9 mouse cellular contexts compared by ENCODE assay signal in the genomic region with DNA sequence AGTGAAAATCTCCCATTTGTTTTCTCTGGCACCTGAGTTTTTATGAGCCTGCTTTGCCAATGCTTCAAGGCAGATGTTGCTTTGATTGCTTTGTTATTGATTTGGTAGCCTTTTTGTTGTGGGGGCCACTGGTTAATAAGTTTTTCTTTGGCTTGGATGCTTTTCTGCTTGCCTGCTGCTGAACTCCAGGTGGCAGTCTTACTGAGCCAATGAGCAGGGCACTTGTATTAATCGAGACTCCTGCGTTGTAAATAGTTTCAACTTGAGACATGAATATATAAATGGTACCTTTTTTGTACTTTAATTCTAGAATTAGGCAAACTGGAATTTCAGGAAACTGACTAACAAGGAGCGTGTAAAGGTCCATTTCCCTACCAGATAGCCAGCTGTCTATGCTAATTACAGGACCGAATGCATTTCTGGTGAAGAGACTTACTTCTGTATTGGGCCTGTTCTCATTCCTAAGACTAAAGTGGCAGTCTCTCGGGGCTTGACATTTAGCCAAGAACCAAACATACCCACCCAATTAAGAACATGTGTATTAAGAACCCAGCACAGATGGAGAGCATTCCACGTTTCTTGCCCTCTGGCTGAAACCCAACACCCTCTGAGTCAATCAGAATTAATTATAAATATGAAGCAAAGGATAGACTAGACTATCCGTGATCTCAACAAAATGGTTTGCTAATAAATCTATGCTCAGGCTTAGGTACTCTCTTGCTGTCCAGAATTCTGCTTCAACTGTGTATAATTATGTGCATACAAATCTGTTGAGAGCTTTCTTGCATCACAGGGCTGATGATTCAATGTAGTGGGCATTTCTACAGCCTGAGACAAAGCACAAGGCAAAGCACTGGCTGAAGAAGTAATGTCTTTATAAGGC. TPM values are rescaled to one million over a fixed set of nuclear protein-coding genes. Genes with fewer than 3 reads are reported as not detected.
DNase-seq lines count a peak whose midpoint lies in the region; ATAC-seq lines count a peak whose summit lies in the region.
"Had no signal": no experiment of that assay in that cellular context is flagged by ENCODE, and none has a peak within 500 bp of the region (broad histone marks: within the 10 kb centered on the region; RNA-seq: fewer than 3 reads in every experiment).

No protein-coding gene starts in this region.

- H3K9ac ChIP-seq in midbrain, embryonic 15.5 days = no peak overlapping the region
- no peak overlapping the region for H3K9ac ChIP-seq in midbrain, embryonic 13.5 days (replicated peaks)
- H3K9ac ChIP-seq in embryonic facial prominence, embryonic 15.5 days = no peak overlapping the region
- H3K9ac ChIP-seq in neural tube, embryonic 15.5 days (replicated peaks) = no peak overlapping the region

- peaks cover 11% of the 10 kb centered on the region for H3K36me3 ChIP-seq in midbrain, embryonic 15.5 days (replicated peaks)
- peaks cover 25% of the 10 kb centered on the region for H3K36me3 ChIP-seq in midbrain, embryonic 13.5 days
- H3K36me3 ChIP-seq in embryonic facial prominence, embryonic 15.5 days = peaks cover 41% of the 10 kb centered on the region
- peaks cover 31% of the 10 kb centered on the region for H3K36me3 ChIP-seq in neural tube, embryonic 15.5 days

- intact Hi-C loops in heart, postnatal 10 days (cut with DNase I) = no loop called here
- intact Hi-C loops in heart, postnatal 36 days (cut with DNase I) = loop anchor here (5.0 kb wide), 1 partner anchor 75 kb away; no protein-coding TSS in a partner anchor

- no peak overlapping the region for H3K4me3 ChIP-seq in midbrain, embryonic 15.5 days
- no peak overlapping the region for H3K4me3 ChIP-seq in midbrain, embryonic 13.5 days (replicated peaks)
- no peak overlapping the region for H3K4me3 ChIP-seq in embryonic facial prominence, embryonic 15.5 days (replicated peaks)
- no peak overlapping the region for H3K4me3 ChIP-seq in neural tube, embryonic 15.5 days (replicated peaks)

- 47% methylated on average over 7 of the region's 7 CpGs for WGBS in midbrain, embryonic 15.5 days
- WGBS in midbrain, embryonic 13.5 days = 60% methylated on average over 7 of the region's 7 CpGs
- WGBS in embryonic facial prominence, embryonic 15.5 days = 21% methylated on average over 7 of the region's 7 CpGs
- 51% methylated on average over 7 of the region's 7 CpGs for WGBS in neural tube, embryonic 15.5 days

- no peak overlapping the region for H3K4me2 ChIP-seq in midbrain, embryonic 15.5 days
- no peak overlapping the region for H3K4me2 ChIP-seq in midbrain, embryonic 13.5 days (replicated peaks)
- H3K4me2 ChIP-seq in embryonic facial prominence, embryonic 15.5 days (replicated peaks) = no peak overlapping the region
- no peak overlapping the region for H3K4me2 ChIP-seq in neural tube, embryonic 15.5 days

- no peaks in the 10 kb centered on the region for H3K9me3 ChIP-seq in midbrain, embryonic 15.5 days
- H3K9me3 ChIP-seq in midbrain, embryonic 13.5 days = no peaks in the 10 kb centered on the region
- no peaks in the 10 kb centered on the region for H3K9me3 ChIP-seq in embryonic facial prominence, embryonic 15.5 days (replicated peaks)
- H3K9me3 ChIP-seq in neural tube, embryonic 15.5 days (replicated peaks) = no peaks in the 10 kb centered on the region

- H3K4me1 ChIP-seq in midbrain, embryonic 15.5 days = 0 out of 2 replicates have a peak, but pooled peaks cover 2% of the 10 kb centered on the region
- peaks cover 7% of the 10 kb centered on the region for H3K4me1 ChIP-seq in midbrain, embryonic 13.5 days (replicated peaks)
- peaks cover 32% of the 10 kb centered on the region for H3K4me1 ChIP-seq in embryonic facial prominence, embryonic 15.5 days
- peaks cover 6% of the 10 kb centered on the region for H3K4me1 ChIP-seq in neural tube, embryonic 15.5 days

- peak; percentile 45; the same call in 1 of the 2 replicates for ATAC-seq in midbrain, embryonic 15.5 days (replicated peaks)
- no peak for ATAC-seq in midbrain, embryonic 13.5 days
- peak; percentile 54; the same call in 1 of the 2 replicates for ATAC-seq in embryonic facial prominence, embryonic 15.5 days (ENCODE audit: insufficient number of reproducible peaks, low FRiP score, low TSS enrichment, low read depth)
- ATAC-seq in neural tube, embryonic 15.5 days (ENCODE audit: low FRiP score) = no peak
- no peak for ATAC-seq in megakaryocyte progenitor cell, adult 5-6 weeks (replicated peaks; ENCODE audit: poor library complexity)

- H3K27me3 ChIP-seq in midbrain, embryonic 15.5 days (replicated peaks) = no peaks in the 10 kb centered on the region
- H3K27me3 ChIP-seq in midbrain, embryonic 13.5 days = no peaks in the 10 kb centered on the region
- H3K27me3 ChIP-seq in embryonic facial prominence, embryonic 15.5 days = no peaks in the 10 kb centered on the region
- no peaks in the 10 kb centered on the region for H3K27me3 ChIP-seq in neural tube, embryonic 15.5 days (replicated peaks)

- H3K27ac ChIP-seq in midbrain, embryonic 15.5 days = no peak overlapping the region
- H3K27ac ChIP-seq in midbrain, embryonic 13.5 days = no peak overlapping the region
- H3K27ac ChIP-seq in embryonic facial prominence, embryonic 15.5 days (replicated peaks) = peak overlapping the region; percentile 63
- H3K27ac ChIP-seq in neural tube, embryonic 15.5 days (replicated peaks) = peak overlapping the region; percentile 61; the same call in 1 of the 2 replicates

- peak; percentile 29 to 31 for DNase-seq in heart, postnatal 10 days
- DNase-seq in heart, postnatal 36 days = no peak
- no peak for DNase-seq in thymus, postnatal 14 days

RNA-seq across cellular contexts. Expression of a gene that starts 14.6 kb away (rescaled TPM):
- 100 to 1,000 TPM; 327 to 353 TPM for total RNA-seq in heart, postnatal 10 days (2021)
- 100 to 1,000 TPM; 240 to 254 TPM for total RNA-seq in heart, postnatal 36 days (2021)
- polyA plus RNA-seq in midbrain, embryonic 15.5 days (2015; fragmentation: Nextera tagmentation; extraction: Ambion mirVana) = 154 and 156 TPM in 2 replicates
- polyA plus RNA-seq in midbrain, embryonic 13.5 days (2015; fragmentation: Nextera tagmentation; extraction: Ambion mirVana) = 158 and 166 TPM in 2 replicates
- 457 and 464 TPM in 2 replicates for polyA plus RNA-seq in embryonic facial prominence, embryonic 15.5 days (2015; fragmentation: Nextera tagmentation; extraction: Ambion mirVana)
- polyA plus RNA-seq in neural tube, embryonic 15.5 days (2015; fragmentation: Nextera tagmentation; extraction: Ambion mirVana) = 158 and 182 TPM in 2 replicates
- total RNA-seq in megakaryocyte progenitor cell, adult 5-6 weeks (2015) = 84.9 and 85.3 TPM in 2 replicates
- 211 TPM in 2 replicates for total RNA-seq in megakaryocyte progenitor cell, adult 5-6 weeks (2017)

RNA-seq across cellular contexts. Expression of a gene that starts 25.8 kb away (rescaled TPM):
- total RNA-seq in heart, postnatal 10 days (2021) = not detected
- under 1 TPM in 1 of 2 experiments, not detected in 1; 0.11 TPM for total RNA-seq in heart, postnatal 36 days (2021)
- 0.28 and 0.54 TPM in 2 replicates for polyA plus RNA-seq in midbrain, embryonic 15.5 days (2015; fragmentation: Nextera tagmentation; extraction: Ambion mirVana)
- 0.30 and 0.41 TPM in 2 replicates for polyA plus RNA-seq in midbrain, embryonic 13.5 days (2015; fragmentation: Nextera tagmentation; extraction: Ambion mirVana)
- polyA plus RNA-seq in embryonic facial prominence, embryonic 15.5 days (2015; fragmentation: Nextera tagmentation; extraction: Ambion mirVana) = 0.85 and 1.2 TPM in 2 replicates
- 0.22 and 0.61 TPM in 2 replicates for polyA plus RNA-seq in neural tube, embryonic 15.5 days (2015; fragmentation: Nextera tagmentation; extraction: Ambion mirVana)
- total RNA-seq in megakaryocyte progenitor cell, adult 5-6 weeks (2015) = not detected in 2 replicates
- not detected in 2 replicates for total RNA-seq in megakaryocyte progenitor cell, adult 5-6 weeks (2017)

RNA-seq across cellular contexts. Expression of a gene that starts 33.6 kb away (rescaled TPM):
- 1 to 10 TPM; 6.1 to 7.9 TPM for total RNA-seq in heart, postnatal 10 days (2021)
- total RNA-seq in heart, postnatal 36 days (2021) = 1 to 10 TPM; 1.7 to 3.0 TPM
- polyA plus RNA-seq in midbrain, embryonic 15.5 days (2015; fragmentation: Nextera tagmentation; extraction: Ambion mirVana) = 36.9 and 40.5 TPM in 2 replicates
- 28.6 and 30.4 TPM in 2 replicates for polyA plus RNA-seq in midbrain, embryonic 13.5 days (2015; fragmentation: Nextera tagmentation; extraction: Ambion mirVana)
- polyA plus RNA-seq in embryonic facial prominence, embryonic 15.5 days (2015; fragmentation: Nextera tagmentation; extraction: Ambion mirVana) = 23.6 and 24.0 TPM in 2 replicates
- 49.2 and 53.6 TPM in 2 replicates for polyA plus RNA-seq in neural tube, embryonic 15.5 days (2015; fragmentation: Nextera tagmentation; extraction: Ambion mirVana)
- total RNA-seq in megakaryocyte progenitor cell, adult 5-6 weeks (2015) = not detected in 2 replicates
- total RNA-seq in megakaryocyte progenitor cell, adult 5-6 weeks (2017) = 0.41 TPM in 1 of 2 replicates, not detected in the other

RNA-seq across cellular contexts. Expression of a gene that starts 43.5 kb away (rescaled TPM):
- total RNA-seq in heart, postnatal 10 days (2021) = not detected
- total RNA-seq in heart, postnatal 36 days (2021) = not detected
- polyA plus RNA-seq in midbrain, embryonic 15.5 days (2015; fragmentation: Nextera tagmentation; extraction: Ambion mirVana) = not detected in 2 replicates
- not detected in 2 replicates for polyA plus RNA-seq in midbrain, embryonic 13.5 days (2015; fragmentation: Nextera tagmentation; extraction: Ambion mirVana)
- polyA plus RNA-seq in embryonic facial prominence, embryonic 15.5 days (2015; fragmentation: Nextera tagmentation; extraction: Ambion mirVana) = 0.28 TPM in 1 of 2 replicates, not detected in the other
- polyA plus RNA-seq in neural tube, embryonic 15.5 days (2015; fragmentation: Nextera tagmentation; extraction: Ambion mirVana) = 0.20 TPM in 1 of 2 replicates, not detected in the other
- not detected in 2 replicates for total RNA-seq in megakaryocyte progenitor cell, adult 5-6 weeks (2015)
- total RNA-seq in megakaryocyte progenitor cell, adult 5-6 weeks (2017) = not detected in 2 replicates
- total RNA-seq: left cerebral cortex, adult 8-10 months had no signal

Comparison
In these comparisons a context has a peak if more than half of its experiments do, and no peak if none do; other contexts are left out.
1. DNase-seq: peak in heart, postnatal 10 days (2 of 2); none in heart, postnatal 36 days (0 of 2) and thymus, postnatal 14 days (single experiment).
2. ATAC-seq: peak in midbrain, embryonic 15.5 days (single experiment) and embryonic facial prominence, embryonic 15.5 days (single experiment); none in midbrain, embryonic 13.5 days (single experiment), neural tube, embryonic 15.5 days (single experiment) and megakaryocyte progenitor cell, adult 5-6 weeks (single experiment).
3. H3K27ac ChIP-seq: peak in embryonic facial prominence, embryonic 15.5 days (single experiment) and neural tube, embryonic 15.5 days (single experiment); none in midbrain, embryonic 15.5 days (single experiment) and midbrain, embryonic 13.5 days (single experiment).